Mouse (Mus musculus) C2C12 (cell line): ENCODE results near the gene Shisa5.

Source experiments
- CEBPB ChIP-seq: IDR thresholded peaks from one replicate; pipeline ENCODE4 v1.6.1; 2011; ENCODE audit warnings: low read depth, mild to moderate bottlenecking, control low read depth, moderate library complexity
- CTCF ChIP-seq: IDR thresholded peaks from one replicate; pipeline ENCODE4 v1.5.1; 2011; ENCODE audit not compliant: control insufficient read depth, insufficient read depth, insufficient read length
- FOSL1 ChIP-seq: IDR thresholded peaks from one replicate; pipeline ENCODE4 v1.8.0; 2011; ENCODE audit warnings: mild to moderate bottlenecking, low read length; ENCODE audit not compliant: poor library complexity, insufficient read depth, severe bottlenecking
- MYOD1 ChIP-seq: IDR thresholded peaks from one replicate; pipeline ENCODE4 v1.6.1; 2011; ENCODE audit warnings: low read depth; ENCODE audit not compliant: control insufficient read depth, insufficient read length
- MYOG ChIP-seq: IDR thresholded peaks from one replicate; pipeline ENCODE4 v1.6.1; 2011; ENCODE audit not compliant: control insufficient read depth, insufficient read length; ENCODE audit errors: extremely low read depth
- USF1 ChIP-seq: IDR thresholded peaks from one replicate; pipeline ENCODE4 v1.6.1; 2011; ENCODE audit warnings: low read depth, mild to moderate bottlenecking, control low read depth, moderate library complexity

DNA sequence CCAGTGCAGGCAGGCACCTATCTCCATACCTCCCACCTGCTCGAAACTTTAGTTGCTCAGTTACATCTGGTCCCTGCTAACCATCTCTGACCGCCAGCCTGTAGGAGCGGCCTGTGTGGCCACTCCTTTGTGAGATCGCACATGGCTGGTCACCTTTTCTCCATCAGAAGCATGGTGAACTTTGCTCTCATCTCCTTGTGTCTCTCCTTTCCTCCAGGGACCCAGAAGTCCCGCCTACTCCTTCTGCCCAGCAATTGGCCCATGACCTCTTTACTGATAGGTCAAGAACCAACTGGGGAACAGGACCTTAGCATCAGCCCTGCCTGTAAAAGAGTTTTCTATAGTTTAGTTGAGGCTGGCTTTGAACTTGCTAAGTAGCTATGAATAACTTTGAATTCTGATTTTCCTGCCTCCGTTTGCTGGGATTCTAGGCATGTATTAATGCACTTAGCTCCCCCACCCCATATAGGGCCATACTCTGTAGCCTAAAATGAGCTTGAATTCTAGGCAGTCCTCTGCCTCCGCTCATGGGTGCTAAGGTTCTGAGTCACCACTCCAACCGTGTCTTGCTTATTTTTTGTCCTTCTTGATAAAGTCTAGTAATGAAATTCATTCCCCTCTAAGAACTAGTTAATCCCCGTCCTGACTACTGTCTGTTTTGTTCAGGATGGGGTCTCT, 11.8 kb downstream of the Shisa5 start:
- no peak for TF ChIP-seq MYOG
- TF ChIP-seq CTCF: no peak
- TF ChIP-seq FOSL1: no peak
- TF ChIP-seq USF1: no peak
- TF ChIP-seq CEBPB: no peak
- no peak for TF ChIP-seq MYOD1
